Mouse (Mus musculus) embryonic facial prominence, embryonic 14.5 days (tissue): ENCODE measurements around the gene Thy1. TPM values are rescaled to one million over a fixed set of nuclear protein-coding genes. Genes with fewer than 3 reads are reported as not detected.
A peak's percentile ranks its signal among the peaks of the same experiment; 100 is the strongest.

Experiments
- ATAC-seq: fragments of 200-750 bp; cut with Nextera tagmentation; 2 replicates; pipeline ENCODE4 v1.8.0; 2017; ENCODE audit warnings: low read depth, moderate number of reproducible peaks, moderate TSS enrichment
- DNase-seq: peaks from one replicate; pipeline ENCODE4 v3.0.0-alpha.2; 2015; ENCODE audit warnings: low spot score
- H3K27ac ChIP-seq: fragments of 300-500 bp; sonication (generic); replicated peaks from 2 replicates; pipeline ENCODE4 v1.5.1; 2014; ENCODE audit warnings: low read depth, mild to moderate bottlenecking, low read length, moderate library complexity
- H3K27me3 ChIP-seq: fragments of 300-500 bp; sonication (generic); replicated peaks from 2 replicates; pipeline ENCODE4 v1.6.1; 2014; ENCODE audit warnings: low read length; ENCODE audit not compliant: control insufficient read depth, insufficient read depth
- H3K36me3 ChIP-seq: fragments of 300-500 bp; sonication (generic); 2 replicates; pipeline ENCODE4 v1.6.1; 2014; ENCODE audit warnings: low read length, mixed read lengths; ENCODE audit not compliant: control insufficient read depth, insufficient read depth
- H3K4me1 ChIP-seq: fragments of 300-500 bp; sonication (generic); 2 replicates; pipeline ENCODE4 v1.6.1; 2014; ENCODE audit warnings: antibody characterized with exemption, low read length; ENCODE audit not compliant: control insufficient read depth, insufficient read depth
- H3K4me2 ChIP-seq: fragments of 300-500 bp; sonication (generic); 2 replicates; pipeline ENCODE4 v1.6.1; 2014; ENCODE audit warnings: low read depth, mild to moderate bottlenecking, low read length, moderate library complexity, mixed read lengths
- H3K4me3 ChIP-seq: fragments of 300-500 bp; sonication (generic); 2 replicates; pipeline ENCODE4 v1.5.1; 2014; ENCODE audit warnings: low read depth, mild to moderate bottlenecking, low read length
- H3K9ac ChIP-seq: fragments of 300-500 bp; sonication (generic); 2 replicates; pipeline ENCODE4 v1.6.1; 2014; ENCODE audit warnings: low read depth, mild to moderate bottlenecking, low read length, moderate library complexity, mixed read lengths
- H3K9me3 ChIP-seq: fragments of 300-500 bp; sonication (generic); 2 replicates; pipeline ENCODE4 v1.6.1; 2016; ENCODE audit warnings: low read length; ENCODE audit not compliant: control insufficient read depth
- WGBS: fragments of 180-500 bp; shearing (Covaris S2); extraction: QIAGEN DNeasy Blood & Tissue Kit; methylation state at CpG from one replicate; pipeline ENCODE4 v1.1.7; 2014; 5-methylcytosine and 5-hydroxymethylcytosine counted together
- polyA plus RNA-seq: library from polyadenylated mRNA; unstranded; fragments of >200 nt; fragmentation: Nextera tagmentation; extraction: Ambion mirVana; gene quantifications from 2 replicates; pipeline ENCODE4 v1.2.1, GENCODE M21; 2014

Gene Thy1
- 11.4 and 19.6 TPM in 2 replicates for polyA plus RNA-seq

GRCm38 (mm10) chr9:44042836-44043707 is at the start of gene Thy1:
TSS of gene Thy1 (plus strand) at chr9:44043384.
- Histone ChIP-seq H3K4me2 (peak within 1 kb of the TSS; percentile 58), H3K9ac (peak within 1 kb of the TSS; percentile 32), H3K4me1 (peaks cover 13% of the 10 kb centered on the region; the same call in 1 of the 2 replicates), H3K27me3 (peaks cover 27% of the 10 kb centered on the region), H3K36me3 (no peaks in the 10 kb centered on the region), H3K9me3 (no peaks in the 10 kb centered on the region), H3K4me3 (peak within 1 kb of the TSS; percentile 40), H3K27ac (no peak within 1 kb of the TSS)
- DNase-seq (peak; percentile 71), ATAC-seq (peak; percentile 48; the same call in 1 of the 2 replicates)
- WGBS: under 1% methylated on average over 26 of the region's 30 CpGs

- no peak overlapping the region for H3K9ac ChIP-seq
- ATAC-seq (no peak), DNase-seq (peak; percentile 67)
- H3K27ac ChIP-seq: no peak overlapping the region
- H3K9me3 ChIP-seq: no peaks in the 10 kb centered on the region
- no peak overlapping the region for H3K4me3 ChIP-seq
- peaks cover 18% of the 10 kb centered on the region for H3K4me1 ChIP-seq
- no peaks in the 10 kb centered on the region for H3K36me3 ChIP-seq
- whole genome bisulfite sequencing: 50% methylated on average over 2 of the region's 2 CpGs
- no peaks in the 10 kb centered on the region for H3K27me3 ChIP-seq
- H3K4me2 ChIP-seq: no peak overlapping the region
Observed at GRCm38 (mm10) chr9:43997681-43998080, 45.5 kb upstream of the Thy1 start.

DNA sequence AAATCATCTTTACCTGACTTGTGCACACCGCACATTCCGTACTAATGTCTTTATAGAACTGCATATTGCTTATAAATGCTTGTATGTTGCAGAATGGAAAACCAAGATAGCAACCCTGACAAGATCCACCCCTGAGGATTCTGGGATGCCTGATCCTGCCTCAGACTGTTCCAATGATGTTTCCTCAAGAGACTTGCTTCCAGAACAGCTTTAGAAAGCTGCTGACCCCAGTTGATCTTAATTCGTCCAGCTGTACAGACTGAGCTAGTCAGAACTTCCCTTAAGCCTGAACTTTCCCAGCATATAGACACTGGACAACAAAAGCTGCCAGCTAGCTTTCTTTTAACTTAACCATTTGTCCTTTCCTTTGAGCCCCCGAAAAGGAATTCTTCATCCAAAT is 44.3 kb upstream of the Thy1 start:
- no peak overlapping the region for H3K27ac ChIP-seq
- WGBS: 65% methylated on average over 4 of the region's 4 CpGs
- DNase-seq (peak; percentile 8), ATAC-seq (no peak)
- H3K27me3 ChIP-seq: no peaks in the 10 kb centered on the region
- H3K36me3 ChIP-seq: no peaks in the 10 kb centered on the region
- H3K4me2 ChIP-seq: no peak overlapping the region
- no peak overlapping the region for H3K9ac ChIP-seq
- no peak overlapping the region for H3K4me3 ChIP-seq
- H3K9me3 ChIP-seq: no peaks in the 10 kb centered on the region
- H3K4me1 ChIP-seq: peaks cover 8% of the 10 kb centered on the region

- Histone ChIP-seq H3K4me1 (no peaks in the 10 kb centered on the region), H3K9me3 (no peaks in the 10 kb centered on the region), H3K27ac (no peak overlapping the region), H3K4me3 (no peak overlapping the region), H3K27me3 (no peaks in the 10 kb centered on the region), H3K4me2 (no peak overlapping the region), H3K9ac (no peak overlapping the region), H3K36me3 (no peaks in the 10 kb centered on the region)
- DNase-seq (no peak), ATAC-seq (no peak)
- 68% methylated on average over 3 of the region's 3 CpGs for WGBS
Observed at GRCm38 (mm10) chr9:44004362-44004761, 38.8 kb upstream of the Thy1 start.

GRCm38 (mm10) chr9:44005305-44005704 is 37.9 kb upstream of the Thy1 start:
- no peaks in the 10 kb centered on the region for H3K4me1 ChIP-seq
- no peak for DNase-seq
- no peak overlapping the region for H3K9ac ChIP-seq
- 86% methylated on average over 3 of the region's 3 CpGs for WGBS
- H3K36me3 ChIP-seq: no peaks in the 10 kb centered on the region
- no peak overlapping the region for H3K27ac ChIP-seq
- H3K9me3 ChIP-seq: no peaks in the 10 kb centered on the region
- no peak for ATAC-seq
- no peak overlapping the region for H3K4me2 ChIP-seq
- no peak overlapping the region for H3K4me3 ChIP-seq
- no peaks in the 10 kb centered on the region for H3K27me3 ChIP-seq

- Histone ChIP-seq H3K4me3 (no peak overlapping the region), H3K4me1 (no peaks in the 10 kb centered on the region), H3K4me2 (no peak overlapping the region), H3K9me3 (no peaks in the 10 kb centered on the region), H3K27ac (no peak overlapping the region), H3K36me3 (no peaks in the 10 kb centered on the region), H3K27me3 (no peaks in the 10 kb centered on the region), H3K9ac (no peak overlapping the region)
- DNase-seq (no peak), ATAC-seq (no peak)
- 56% methylated on average over 2 of the region's 2 CpGs for WGBS
Observed at GRCm38 (mm10) chr9:44007323-44007722, 35.9 kb upstream of the Thy1 start.

GRCm38 (mm10) chr9:44007991-44008390 is 35.2 kb upstream of the Thy1 start:
- Histone ChIP-seq H3K4me3 (no peak overlapping the region), H3K9me3 (no peaks in the 10 kb centered on the region), H3K27ac (no peak overlapping the region), H3K27me3 (no peaks in the 10 kb centered on the region), H3K4me1 (peaks cover 5% of the 10 kb centered on the region), H3K4me2 (no peak overlapping the region), H3K36me3 (no peaks in the 10 kb centered on the region), H3K9ac (no peak overlapping the region)
- ATAC-seq (no peak), DNase-seq (no peak)
- 81% methylated on average over 3 of the region's 3 CpGs for WGBS

DNA sequence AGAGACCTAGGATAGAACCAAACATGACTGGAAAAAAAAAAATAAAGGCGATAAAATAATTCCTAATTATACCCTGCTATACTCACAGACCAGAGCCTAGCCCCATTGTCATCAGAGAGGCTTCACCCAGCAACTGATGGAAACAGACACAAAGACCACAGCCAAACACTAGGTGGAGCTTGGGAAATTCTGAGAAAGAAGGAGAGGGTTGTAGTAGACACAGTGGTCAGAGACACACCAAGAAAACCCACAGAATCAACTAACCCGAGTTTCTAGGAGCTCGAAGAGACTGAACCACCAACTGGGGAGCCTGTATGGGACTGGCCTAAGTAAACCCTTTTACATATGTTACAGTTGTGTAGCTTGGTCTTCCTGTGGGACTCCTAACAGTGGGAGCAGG is 32.3 kb upstream of the Thy1 start:
- 87% methylated on average over 3 of the region's 3 CpGs for WGBS
- no peaks in the 10 kb centered on the region for H3K27me3 ChIP-seq
- H3K4me2 ChIP-seq: no peak overlapping the region

DNA sequence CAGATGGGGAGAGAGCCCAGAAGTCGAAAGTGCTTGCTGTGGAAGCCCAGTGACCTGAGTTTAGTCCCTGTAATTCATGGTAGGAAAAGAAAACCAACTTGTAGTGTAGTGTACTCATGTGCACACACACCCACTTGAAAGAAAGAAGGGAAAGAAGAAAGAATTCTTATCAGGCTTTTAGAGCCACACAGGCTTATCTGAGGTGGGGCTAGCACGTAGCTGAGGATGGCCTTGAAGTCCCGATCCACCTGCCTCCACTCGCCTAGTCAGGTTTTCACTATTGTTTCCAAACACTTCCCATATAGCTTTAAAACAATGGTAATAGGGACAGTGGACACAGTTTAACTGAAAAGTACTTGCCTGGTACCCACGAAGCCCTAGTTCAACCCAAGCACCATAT is 31.5 kb upstream of the Thy1 start:
- Histone ChIP-seq H3K4me1 (peaks cover 8% of the 10 kb centered on the region), H3K27me3 (no peaks in the 10 kb centered on the region), H3K9ac (no peak overlapping the region), H3K4me2 (no peak overlapping the region), H3K4me3 (no peak overlapping the region), H3K36me3 (no peaks in the 10 kb centered on the region), H3K9me3 (no peaks in the 10 kb centered on the region), H3K27ac (no peak overlapping the region)
- ATAC-seq: no peak
- 81% methylated on average over 5 of the region's 5 CpGs for WGBS
- DNase-seq: no peak

More for the DNA sequence above, 32.3 kb upstream of the Thy1 start:
- ATAC-seq (no peak), DNase-seq (no peak)
- peaks cover 8% of the 10 kb centered on the region for H3K4me1 ChIP-seq
- H3K27ac ChIP-seq: no peak overlapping the region
- no peak overlapping the region for H3K4me3 ChIP-seq
- H3K9me3 ChIP-seq: no peaks in the 10 kb centered on the region
- no peaks in the 10 kb centered on the region for H3K36me3 ChIP-seq
- no peak overlapping the region for H3K9ac ChIP-seq
